Mouse (Mus musculus): ENCODE data around the gene Abraxas2.

GRCm38 (mm10) chr7:132882343-132882742 lies 23.3 kb downstream of the Abraxas2 start:
- TF ChIP-seq MAX (IDR thresholded peaks at IDR 0.05; ENCODE audit: low read depth) (no peak), POLR2A (IDR thresholded peaks at IDR 0.05; ENCODE audit: insufficient read length, low read depth) (no peak), TCF3 (IDR thresholded peaks at IDR 0.05; ENCODE audit: insufficient read length, low read depth) (no peak), POLR2AphosphoS2 (IDR thresholded peaks at IDR 0.05; ENCODE audit: insufficient read length, low read depth) (no peak), MYOD1 (IDR thresholded peaks at IDR 0.05; ENCODE audit: control insufficient read depth in 1 of 3, insufficient read length in 2 of 3, low read depth in 2 of 3) (no peak), REST (IDR thresholded peaks at IDR 0.05; ENCODE audit: insufficient read depth, insufficient read length) (no peak), CEBPB (IDR thresholded peaks at IDR 0.05; ENCODE audit: insufficient read depth, poor library complexity, severe bottlenecking) (no peak)

Measured in myocyte (in vitro differentiated cells).